Mouse (Mus musculus) embryo, embryonic 11 days (tissue): ENCODE results near the gene Rbm6.
A peak's percentile ranks its signal among the peaks of the same experiment; 100 is the strongest.

Experiments
- DNase-seq: peaks from one replicate; pipeline ENCODE4 v3.0.0-alpha.2; 2015

Gene Rbm6

GRCm38 (mm10) chr9:107747310-107747709 is 125.7 kb downstream of the Rbm6 start:
- no peak for DNase-seq

DNA sequence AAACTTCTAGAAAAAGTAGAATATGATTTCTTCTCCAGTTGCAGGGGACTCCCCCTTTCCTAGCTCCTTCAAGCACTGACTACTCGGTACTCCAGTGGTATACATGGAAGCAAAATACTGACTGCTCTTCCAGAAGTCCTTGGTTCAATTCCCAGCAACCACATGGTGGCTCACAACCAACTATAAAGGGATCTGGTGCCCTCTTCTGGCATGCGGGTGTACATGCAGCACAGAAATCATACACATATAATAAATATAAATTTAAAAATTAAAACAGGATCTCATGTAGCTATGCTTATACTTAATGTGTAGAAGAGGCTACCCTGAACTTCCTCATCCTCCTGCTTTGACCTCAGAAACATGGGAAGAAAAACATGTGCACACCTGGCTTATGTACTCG is 126.4 kb downstream of the Rbm6 start:
- DNase-seq, result peak; percentile 29

DNA sequence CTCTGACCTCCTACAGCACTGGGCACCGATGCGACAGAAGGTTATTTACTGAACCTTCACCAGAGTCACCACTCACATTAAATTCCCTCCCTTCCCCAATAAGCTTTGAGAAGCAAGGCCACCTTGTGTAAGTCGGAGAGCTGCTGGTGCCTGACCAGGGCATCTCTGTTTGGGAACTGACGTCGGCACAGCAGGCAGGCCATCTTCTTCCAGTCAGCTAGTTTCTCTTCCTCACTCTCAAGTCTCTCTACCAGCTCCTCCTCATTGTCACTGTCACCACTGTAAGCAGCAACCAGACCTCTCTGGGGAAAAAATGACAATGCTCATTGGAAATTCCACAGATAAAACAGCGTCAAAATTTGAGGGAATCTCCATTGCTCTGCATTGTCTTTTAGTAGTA is 129.0 kb downstream of the Rbm6 start:
- no peak for DNase-seq

GRCm38 (mm10) chr9:107738841-107739202 is 134.2 kb downstream of the Rbm6 start:
- DNase-seq, result peak; percentile 58

DNA sequence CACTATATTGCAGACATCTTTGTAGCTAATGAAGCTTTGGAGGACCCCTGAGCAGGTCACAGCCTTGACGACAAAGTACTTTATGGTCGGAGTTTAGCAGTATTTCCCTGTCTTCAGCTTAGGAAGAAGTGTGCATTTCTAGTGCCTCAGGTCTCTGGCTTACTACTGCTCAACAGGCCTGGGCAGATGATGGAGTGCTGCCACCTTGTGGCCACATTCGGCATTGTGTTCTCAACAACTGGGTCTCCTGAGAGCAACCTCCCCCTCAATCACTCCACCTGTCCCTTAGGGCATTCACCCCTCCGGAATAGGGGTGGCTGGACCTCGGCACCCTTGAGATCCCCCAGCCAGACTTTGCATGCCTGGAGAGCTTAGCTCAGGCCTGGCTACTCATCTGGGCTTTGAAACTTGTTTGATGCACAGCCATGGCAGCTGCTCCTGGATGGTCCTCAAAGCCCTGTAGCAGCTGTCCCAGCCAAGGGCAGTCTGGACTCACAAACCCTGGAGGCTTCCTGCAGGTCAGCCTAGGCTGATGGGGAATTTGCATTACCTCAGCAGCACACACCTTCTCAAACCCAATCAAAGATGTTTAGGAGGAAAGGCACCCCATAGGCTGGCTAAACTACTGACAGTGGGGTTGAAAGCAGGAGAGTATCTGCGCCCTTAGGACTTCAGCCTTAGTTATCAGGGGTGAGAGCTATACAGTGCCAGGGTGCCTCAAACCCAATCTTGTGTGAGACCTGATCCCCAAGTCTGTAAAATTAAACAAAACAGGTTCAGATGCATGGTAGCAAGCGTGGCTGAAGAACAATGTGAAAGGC is 134.8 kb downstream of the Rbm6 start:
- peak; percentile 86 for DNase-seq

DNA sequence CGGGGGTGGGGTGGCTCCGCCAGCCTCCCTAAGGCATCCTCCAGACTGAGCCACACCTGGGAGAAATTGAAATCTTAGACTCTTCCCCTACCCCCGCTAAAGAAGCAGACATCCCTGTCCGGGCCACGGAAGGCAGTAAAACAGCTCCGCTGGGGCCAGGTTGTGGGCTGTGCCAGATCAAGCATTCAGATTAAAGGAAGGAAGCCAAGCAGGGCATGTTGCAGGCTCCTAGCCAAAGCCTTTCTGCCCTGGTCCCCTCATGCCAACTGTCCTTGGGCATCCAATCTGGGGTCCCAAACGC is 136.9 kb downstream of the Rbm6 start:
- peak; percentile 59 for DNase-seq

GRCm38 (mm10) chr9:107735356-107736184 is 137.5 kb downstream of the Rbm6 start:
- peak; percentile 56 for DNase-seq

DNA sequence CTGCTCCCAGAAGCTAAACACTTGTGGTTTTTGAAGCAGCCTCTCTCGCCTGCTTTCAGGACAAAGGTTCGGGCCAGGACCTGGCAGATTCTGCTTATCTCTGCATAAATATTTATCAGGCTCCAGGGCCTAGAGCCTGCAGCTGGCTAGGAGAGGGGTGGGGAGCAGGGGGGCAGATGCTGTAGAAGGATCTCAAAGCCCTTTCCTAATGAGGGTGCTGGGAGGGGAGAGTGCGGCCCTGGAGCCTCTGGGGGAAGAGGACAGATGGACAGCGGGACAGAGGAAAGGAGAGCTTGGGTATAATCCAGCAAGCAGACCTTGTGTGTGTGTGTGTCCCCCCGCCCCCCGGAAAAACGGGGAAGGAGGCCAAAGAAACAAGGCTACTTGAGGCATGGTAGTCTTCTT is 138.5 kb downstream of the Rbm6 start:
- peak; percentile 23 for DNase-seq

DNA sequence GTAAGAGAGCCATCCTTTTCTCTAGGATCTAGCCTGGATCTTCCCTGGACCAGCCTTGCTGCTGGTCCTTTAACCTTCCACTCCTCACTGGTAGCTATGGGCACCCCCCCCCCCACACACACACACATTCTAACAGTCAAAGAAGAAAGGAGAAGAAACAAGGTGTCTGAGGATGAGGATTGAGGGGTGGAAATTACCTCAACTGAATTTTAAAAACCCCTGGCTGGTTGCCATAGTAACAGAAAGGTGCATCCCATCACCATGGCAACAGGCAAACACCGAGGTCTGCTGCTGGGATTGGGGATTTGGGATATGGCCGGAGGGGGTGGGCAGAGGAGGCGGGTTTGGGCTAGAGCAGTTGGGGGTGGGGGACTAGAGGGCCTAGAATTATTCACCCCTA is 143.3 kb downstream of the Rbm6 start:
- DNase-seq, result peak; percentile 78

DNA sequence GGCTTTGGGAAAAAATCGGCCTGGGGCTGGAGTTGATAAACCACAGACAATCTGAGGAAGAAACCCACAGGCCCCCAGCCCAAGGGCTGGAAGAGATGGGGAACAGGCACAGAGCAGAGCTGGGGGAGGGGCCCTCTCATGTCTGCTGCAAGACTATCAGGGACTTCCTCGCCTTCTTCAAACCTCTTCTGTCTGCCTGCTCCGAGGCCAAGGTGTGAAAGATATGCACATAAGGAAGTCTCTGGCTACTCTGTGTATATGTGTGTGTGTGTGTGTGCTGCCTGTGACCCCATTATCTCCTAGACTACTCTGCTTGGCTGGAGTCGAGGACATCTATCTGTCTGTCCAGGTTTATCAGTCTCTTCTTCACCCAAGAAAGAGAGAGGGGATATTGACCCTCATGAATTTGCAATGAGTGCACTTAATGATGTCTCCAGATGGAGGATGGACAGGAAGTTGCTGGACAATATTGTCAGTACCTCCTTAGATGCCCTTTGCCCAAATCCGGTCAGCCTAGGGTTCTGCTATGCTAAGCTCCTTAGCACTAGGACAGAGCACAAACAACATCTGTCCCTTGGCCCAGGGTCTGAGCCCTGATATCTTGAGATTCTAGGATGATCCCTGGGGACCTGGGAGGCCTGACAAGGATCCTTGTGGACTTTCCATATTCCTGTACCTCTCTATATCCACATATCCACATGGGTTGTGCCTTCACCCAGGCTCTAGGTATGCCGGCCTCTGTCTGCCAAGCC is 143.9 kb downstream of the Rbm6 start:
- no peak for DNase-seq

DNA sequence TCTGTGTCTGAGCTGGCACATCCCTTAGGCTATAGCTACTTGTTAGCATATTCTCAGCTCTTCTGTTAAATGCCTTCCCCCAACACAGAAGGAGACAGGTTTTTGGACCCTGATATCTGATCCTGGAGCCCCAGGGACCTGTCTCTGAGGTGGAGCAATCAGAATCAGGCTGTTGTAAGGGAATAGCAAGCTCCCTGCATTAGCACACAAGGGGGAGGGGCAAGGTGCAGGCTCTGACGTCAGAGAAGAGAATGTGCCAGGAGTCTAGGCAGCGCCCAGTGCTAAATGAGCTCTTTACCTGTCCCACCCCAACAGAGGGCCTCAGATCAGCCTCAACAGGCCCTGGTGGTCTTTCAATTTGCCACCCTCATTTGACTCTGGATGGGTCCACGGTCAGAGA is 146.0 kb downstream of the Rbm6 start:
- peak; percentile 32 for DNase-seq

GRCm38 (mm10) chr9:107724796-107725195 is 148.2 kb downstream of the Rbm6 start:
- no peak for DNase-seq

DNA sequence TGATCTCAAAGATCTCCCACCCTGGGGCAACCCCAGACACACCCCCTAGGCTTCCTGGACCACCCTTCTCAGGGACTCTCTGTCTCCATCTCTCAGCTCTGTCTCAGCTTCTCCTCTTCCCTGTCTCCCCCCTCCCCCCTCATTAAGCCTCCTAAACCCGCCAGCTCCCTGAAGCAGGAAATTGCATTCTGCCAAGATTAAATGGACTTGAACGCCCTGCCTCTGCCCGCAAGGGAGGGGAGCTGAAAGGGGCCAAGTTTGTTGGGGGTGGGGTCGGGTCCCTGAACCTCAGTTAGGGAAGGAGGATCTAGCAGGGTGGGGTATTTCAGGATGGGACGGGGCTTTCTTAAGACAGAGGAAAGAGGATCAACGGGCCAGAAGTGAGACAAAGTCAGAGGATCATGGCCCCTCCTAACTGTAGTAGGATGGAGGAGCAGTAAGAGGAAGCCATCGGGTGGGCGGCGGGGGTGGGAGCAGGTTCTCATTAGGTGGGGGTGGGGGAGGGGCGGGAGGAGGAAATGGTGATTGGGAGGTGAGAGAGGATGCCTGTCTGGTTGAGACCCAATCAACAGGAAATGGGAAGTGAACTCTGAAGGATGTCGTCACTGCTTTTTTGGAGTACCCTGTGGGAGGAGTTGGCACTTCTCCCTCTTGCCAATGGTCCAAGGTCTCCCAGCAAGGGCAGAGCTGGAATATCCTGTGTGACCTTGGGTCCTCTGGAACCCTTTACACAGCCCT is 149.1 kb downstream of the Rbm6 start:
- peak; percentile 80 for DNase-seq
